Mouse (Mus musculus) heart, adult 2 months (tissue): Measurements from ENCODE around the gene Wdfy3.

Experiments used
- CTCF ChIP-seq: fragments of 200-600 bp; IDR thresholded peaks from 2 replicates; pipeline ENCODE4 v1.8.1; 2022; ENCODE audit warnings: antibody characterized with exemption, mild to moderate bottlenecking, moderate library complexity
- EP300 ChIP-seq: fragments of 200-500 bp; IDR thresholded peaks from 2 replicates; pipeline ENCODE4 v1.6.1; 2011; ENCODE audit warnings: low read depth, low read length, control low read depth; ENCODE audit not compliant: insufficient read depth

DNA sequence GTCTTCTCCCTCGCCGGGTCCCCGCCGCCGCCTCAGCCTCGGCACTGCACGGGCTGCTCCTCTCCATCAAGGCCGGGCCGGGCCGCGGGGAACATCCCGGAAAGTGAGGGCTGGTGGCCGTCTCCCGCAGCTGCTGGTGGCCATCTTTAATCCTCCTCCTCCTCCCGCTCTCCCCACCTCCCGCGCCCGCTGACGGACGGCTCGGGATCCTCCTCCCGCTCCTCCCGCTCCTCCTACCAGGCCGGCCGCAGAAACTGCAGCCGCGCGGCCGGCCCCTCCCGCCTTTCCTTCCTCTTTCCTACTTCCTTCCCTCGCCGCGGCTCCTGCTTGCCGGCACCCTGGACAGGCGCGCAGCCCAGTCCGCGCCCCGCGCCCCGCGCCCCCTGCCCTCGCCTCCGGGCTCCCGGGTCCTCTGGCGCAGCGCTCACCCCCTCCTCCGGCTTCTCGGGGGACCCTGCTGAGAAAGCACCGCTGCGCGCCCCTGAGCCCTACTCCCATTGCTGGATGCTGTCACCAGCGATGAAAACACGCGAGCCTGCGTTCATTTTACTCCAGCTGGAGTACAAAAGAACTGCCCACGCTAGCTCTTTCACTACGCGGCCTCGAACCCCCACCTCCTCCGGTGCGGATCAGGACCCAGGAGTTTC, at the start of gene Wdfy3:
- peak; percentile 22; the same call in 1 of the 2 replicates for TF ChIP-seq CTCF
- TF ChIP-seq EP300 = 0 out of 2 replicates have a peak, but pooled peaks have one; percentile 30
